Mouse (Mus musculus): ENCODE data around the gene Btf3l4. TPM values are rescaled to one million over a fixed set of nuclear protein-coding genes. Genes with fewer than 3 reads are reported as not detected.

Gene Btf3l4
- polyA plus RNA-seq, 1 experiment from 2014 or later: 284 TPM

Other genes with a start within 250 kb of the Btf3l4 start
- 15.3 and 19.8 TPM in 2 replicates for gene Cc2d1b, start 213.7 kb downstream of the Btf3l4 start, polyA plus RNA-seq (2014; fragmentation: Nextera tagmentation; extraction: Ambion mirVana)
- gene 3110021N24Rik, start 114.0 kb downstream of the Btf3l4 start, polyA plus RNA-seq (2014; fragmentation: Nextera tagmentation; extraction: Ambion mirVana): 0.45 and 0.51 TPM in 2 replicates
- gene Zfyve9, start 52.8 kb downstream of the Btf3l4 start, polyA plus RNA-seq (2014; fragmentation: Nextera tagmentation; extraction: Ambion mirVana): 3.6 and 3.9 TPM in 2 replicates
- 112 and 113 TPM in 2 replicates for gene Txndc12, start 987 bp upstream of the Btf3l4 start, polyA plus RNA-seq (2014; fragmentation: Nextera tagmentation; extraction: Ambion mirVana)
- 44.0 and 49.9 TPM in 2 replicates for gene Kti12, start 14.2 kb upstream of the Btf3l4 start, polyA plus RNA-seq (2014; fragmentation: Nextera tagmentation; extraction: Ambion mirVana)
- 1.2 TPM in 2 replicates for gene A730015C16Rik, start 15.0 kb upstream of the Btf3l4 start, polyA plus RNA-seq (2014; fragmentation: Nextera tagmentation; extraction: Ambion mirVana)
- gene Rab3b, start 45.4 kb upstream of the Btf3l4 start, polyA plus RNA-seq (2014; fragmentation: Nextera tagmentation; extraction: Ambion mirVana): 29.2 and 29.5 TPM in 2 replicates
- 65.6 and 70.8 TPM in 2 replicates for gene Nrd1, start 167.0 kb upstream of the Btf3l4 start, polyA plus RNA-seq (2014; fragmentation: Nextera tagmentation; extraction: Ambion mirVana)

Data from midbrain, embryonic 11.5 days (tissue).